8 mouse cellular contexts compared by ENCODE assay signal in genomic region chr11:58103344-58103653, GRCm38 (mm10). TPM values are rescaled to one million over a fixed set of nuclear protein-coding genes. Genes with fewer than 3 reads are reported as not detected.
DNase-seq lines count a peak whose midpoint lies in the region; ATAC-seq lines count a peak whose summit lies in the region.

No protein-coding gene starts in this region.

- H3K9me3 ChIP-seq in kidney, embryonic 15.5 days (replicated peaks) = no peaks in the 10 kb centered on the region
- H3K9me3 ChIP-seq in forebrain, embryonic 14.5 days (replicated peaks; ENCODE audit: control insufficient read depth, low read length) = no peaks in the 10 kb centered on the region
- H3K9me3 ChIP-seq in liver, embryonic 16.5 days (replicated peaks; ENCODE audit: control insufficient read depth, low read length) = no peaks in the 10 kb centered on the region

- H3K4me3 ChIP-seq in kidney, embryonic 15.5 days (replicated peaks) = peak overlapping the region; percentile 88
- H3K4me3 ChIP-seq in forebrain, embryonic 14.5 days (ENCODE audit: low read depth, low read length) = peak overlapping the region; percentile 91
- H3K4me3 ChIP-seq in liver, embryonic 16.5 days (ENCODE audit: low read depth, low read length) = peak overlapping the region; percentile 99

- DNase-seq in kidney, postnatal 14 days = no peak
- peak; percentile 10 for DNase-seq in T-cell, adult 2 months (ENCODE audit: low spot score)
- no peak for DNase-seq in forebrain, embryonic 14.5 days (ENCODE audit: low spot score)
- peak; percentile 71 for DNase-seq in thymus, postnatal 4 days
- no peak for DNase-seq in cerebellum, adult 18-20 months
- DNase-seq in layer of hippocampus, adult 9-10 months (ENCODE audit: low spot score) = no peak

- H3K9ac ChIP-seq in kidney, embryonic 15.5 days = peak overlapping the region; percentile 48
- peak overlapping the region; percentile 94 for H3K9ac ChIP-seq in forebrain, embryonic 14.5 days (ENCODE audit: low read length)
- peak overlapping the region; percentile 66 for H3K9ac ChIP-seq in liver, embryonic 16.5 days (ENCODE audit: low read depth, low read length)

- H3K4me1 ChIP-seq in kidney, embryonic 15.5 days = peaks cover 30% of the 10 kb centered on the region
- peaks cover 11% of the 10 kb centered on the region for H3K4me1 ChIP-seq in forebrain, embryonic 14.5 days (ENCODE audit: control insufficient read depth, insufficient read depth, low read length)
- peaks cover 22% of the 10 kb centered on the region for H3K4me1 ChIP-seq in liver, embryonic 16.5 days (ENCODE audit: control insufficient read depth, low read depth, low read length)

- ATAC-seq in kidney, embryonic 15.5 days (replicated peaks; ENCODE audit: low FRiP score) = peak; percentile 44
- ATAC-seq in forebrain, embryonic 14.5 days = peak; percentile 54; the same call in 1 of the 2 replicates
- ATAC-seq in liver, embryonic 16.5 days (ENCODE audit: low read depth) = no peak

- no peaks in the 10 kb centered on the region for H3K36me3 ChIP-seq in kidney, embryonic 15.5 days
- no peaks in the 10 kb centered on the region for H3K36me3 ChIP-seq in forebrain, embryonic 14.5 days (ENCODE audit: control insufficient read depth, insufficient read depth, low read length)
- H3K36me3 ChIP-seq in liver, embryonic 16.5 days (ENCODE audit: control insufficient read depth, insufficient read depth) = no peaks in the 10 kb centered on the region

- H3K27ac ChIP-seq in kidney, embryonic 15.5 days = peak overlapping the region; percentile 94
- peak overlapping the region; percentile 44; the same call in 1 of the 2 replicates for H3K27ac ChIP-seq in forebrain, embryonic 14.5 days (ENCODE audit: low read depth, low read length)
- H3K27ac ChIP-seq in liver, embryonic 16.5 days (ENCODE audit: low read length) = peak overlapping the region; percentile 79

- 49% methylated on average over 13 of the region's 13 CpGs for WGBS in kidney, embryonic 15.5 days
- WGBS in forebrain, embryonic 14.5 days = 46% methylated on average over 13 of the region's 13 CpGs
- WGBS in liver, embryonic 16.5 days (ENCODE audit: insufficient replicate concordance) = 64% methylated on average over 13 of the region's 13 CpGs

- 0 out of 2 replicates have a peak, but pooled peaks cover 3% of the 10 kb centered on the region for H3K27me3 ChIP-seq in kidney, embryonic 15.5 days
- 0 out of 2 replicates have a peak, but pooled peaks cover 4% of the 10 kb centered on the region for H3K27me3 ChIP-seq in forebrain, embryonic 14.5 days (replicated peaks; ENCODE audit: control insufficient read depth, insufficient read depth, low read length)
- peaks cover 1% of the 10 kb centered on the region; the same call in 1 of the 2 replicates for H3K27me3 ChIP-seq in liver, embryonic 16.5 days (ENCODE audit: control insufficient read depth, insufficient read depth, low read depth, low read length)

- H3K4me2 ChIP-seq in kidney, embryonic 15.5 days = peak overlapping the region; percentile 66
- H3K4me2 ChIP-seq in forebrain, embryonic 14.5 days (ENCODE audit: low read length) = peak overlapping the region; percentile 57
- H3K4me2 ChIP-seq in liver, embryonic 16.5 days (ENCODE audit: low read depth, low read length) = peak overlapping the region; percentile 77

RNA-seq across cellular contexts. Expression of gene Cnot8, which starts 0.7 kb away (rescaled TPM):
- 85.7 and 89.9 TPM in 2 replicates for polyA plus RNA-seq in kidney, embryonic 15.5 days (2015; fragmentation: Nextera tagmentation; extraction: Ambion mirVana)
- 136 and 146 TPM in 2 replicates for polyA plus RNA-seq in forebrain, embryonic 14.5 days (2014; fragmentation: Nextera tagmentation; extraction: Ambion mirVana)
- polyA plus RNA-seq in liver, embryonic 16.5 days (2015; fragmentation: Nextera tagmentation; extraction: Ambion mirVana) = 30.1 and 30.2 TPM in 2 replicates

RNA-seq across cellular contexts. Expression of gene Gm12248, which starts 10.4 kb away (rescaled TPM):
- polyA plus RNA-seq in kidney, embryonic 15.5 days (2015; fragmentation: Nextera tagmentation; extraction: Ambion mirVana) = 0.21 TPM in 1 of 2 replicates, not detected in the other
- not detected in 2 replicates for polyA plus RNA-seq in forebrain, embryonic 14.5 days (2014; fragmentation: Nextera tagmentation; extraction: Ambion mirVana)
- not detected in 2 replicates for polyA plus RNA-seq in liver, embryonic 16.5 days (2015; fragmentation: Nextera tagmentation; extraction: Ambion mirVana)

Comparison
In these comparisons a context has a peak if more than half of its experiments do, and no peak if none do; other contexts are left out.
1. H3K27ac ChIP-seq: peak in every context shown above with its lines; median percentile 94 in kidney, embryonic 15.5 days; 79 in liver, embryonic 16.5 days; 44 in forebrain, embryonic 14.5 days.
2. DNase-seq: peak in T-cell, adult 2 months (single experiment) and thymus, postnatal 4 days (single experiment); none in kidney, postnatal 14 days (single experiment), forebrain, embryonic 14.5 days (single experiment), cerebellum, adult 18-20 months (0 of 2) and layer of hippocampus, adult 9-10 months (single experiment).
3. Peak in every context shown above with its lines, with median percentiles within 50 percentile points of each other: H3K4me2 ChIP-seq, H3K4me3 ChIP-seq and H3K9ac ChIP-seq.